Mouse (Mus musculus) neural tube, embryonic 14.5 days (tissue): ENCODE data around the gene Gab2. TPM values are rescaled to one million over a fixed set of nuclear protein-coding genes. Genes with fewer than 3 reads are reported as not detected.

Experiments
- ATAC-seq: fragments of 200-750 bp; cut with Nextera tagmentation; 2 replicates; pipeline ENCODE4 v1.8.0; 2017; ENCODE audit warnings: low read depth, mild to moderate bottlenecking, moderate TSS enrichment, moderate library complexity
- H3K27ac ChIP-seq: fragments of 300-500 bp; sonication (generic); 2 replicates; pipeline ENCODE4 v1.5.1; 2014; ENCODE audit warnings: low read depth, mild to moderate bottlenecking, control low read depth, low read length, moderate library complexity, mixed read lengths
- H3K27me3 ChIP-seq: fragments of 300-500 bp; sonication (generic); 2 replicates; pipeline ENCODE4 v1.6.1; 2014; ENCODE audit warnings: low read length; ENCODE audit not compliant: control insufficient read depth, insufficient read depth
- H3K36me3 ChIP-seq: fragments of 300-500 bp; sonication (generic); 2 replicates; pipeline ENCODE4 v1.6.1; 2014; ENCODE audit warnings: low read length, mixed read lengths; ENCODE audit not compliant: control insufficient read depth, insufficient read depth
- H3K4me1 ChIP-seq: fragments of 300-500 bp; sonication (generic); 2 replicates; pipeline ENCODE4 v1.6.1; 2014; ENCODE audit warnings: low read length; ENCODE audit not compliant: control insufficient read depth, insufficient read depth
- H3K4me2 ChIP-seq: fragments of 300-500 bp; sonication (generic); 2 replicates; pipeline ENCODE4 v1.6.1; 2014; ENCODE audit warnings: mild to moderate bottlenecking, low read depth, low read length, control low read depth
- H3K4me3 ChIP-seq: fragments of 300-500 bp; sonication (generic); 2 replicates; pipeline ENCODE4 v1.5.1; 2014; ENCODE audit warnings: low read depth, low read length, control low read depth, mixed read lengths
- H3K9ac ChIP-seq: fragments of 300-500 bp; sonication (generic); replicated peaks from 2 replicates; pipeline ENCODE4 v1.6.1; 2014; ENCODE audit warnings: low read depth, mild to moderate bottlenecking, control low read depth, low read length, mixed read lengths
- H3K9me3 ChIP-seq: fragments of 300-500 bp; sonication (generic); 2 replicates; pipeline ENCODE4 v1.6.1; 2016; ENCODE audit warnings: low read length; ENCODE audit not compliant: control insufficient read depth
- WGBS: fragments of 180-500 bp; shearing (Covaris S2); extraction: QIAGEN DNeasy Blood & Tissue Kit; methylation state at CpG from one replicate; pipeline ENCODE4 v1.1.7; 2014; 5-methylcytosine and 5-hydroxymethylcytosine counted together
- polyA plus RNA-seq: library from polyadenylated mRNA; unstranded; fragments of >200 nt; fragmentation: Nextera tagmentation; extraction: Ambion mirVana; gene quantifications from 2 replicates; pipeline ENCODE4 v1.2.1, GENCODE M21; 2014

Gab2 gene
- polyA plus RNA-seq, 1 experiment from 2014 or later, result 13.8 TPM

- H3K36me3 ChIP-seq, result no peaks in the 10 kb centered on the region
- ATAC-seq, result no peak
- no peaks in the 10 kb centered on the region for H3K9me3 ChIP-seq
- no peaks in the 10 kb centered on the region for H3K4me1 ChIP-seq
- 91% methylated on average over 1 of the region's 1 CpGs for WGBS
- H3K27me3 ChIP-seq, result no peaks in the 10 kb centered on the region
- H3K27ac ChIP-seq, result no peak overlapping the region
- no peak overlapping the region for H3K4me2 ChIP-seq
- no peak overlapping the region for H3K9ac ChIP-seq
- H3K4me3 ChIP-seq, result no peak overlapping the region
Observed at GRCm38 (mm10) chr7:97171089-97171488, 89.7 kb downstream of the Gab2 start.

DNA sequence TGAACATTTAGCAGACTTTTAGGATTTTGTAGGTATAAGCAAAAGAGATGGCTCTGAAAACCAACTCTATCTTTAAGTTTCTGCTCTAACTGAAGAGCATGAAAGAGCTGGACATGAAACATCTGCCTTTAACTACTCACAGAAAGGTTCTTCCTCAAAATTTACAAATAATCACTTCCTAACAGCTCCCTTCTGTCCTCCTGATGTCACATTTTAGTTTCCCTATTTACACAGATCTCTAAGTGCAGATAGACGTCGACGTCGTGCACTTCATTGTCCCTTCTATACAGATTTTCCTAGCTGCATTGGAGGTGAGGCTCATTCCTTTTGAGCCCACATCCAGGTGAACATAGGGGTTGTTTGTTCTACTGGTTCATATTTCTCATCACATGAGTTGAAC lies 90.3 kb downstream of the Gab2 start:
- WGBS, result 83% methylated on average over 4 of the region's 4 CpGs
- Histone ChIP-seq H3K4me3 (no peak overlapping the region), H3K27me3 (no peaks in the 10 kb centered on the region), H3K9ac (no peak overlapping the region), H3K4me1 (no peaks in the 10 kb centered on the region), H3K36me3 (no peaks in the 10 kb centered on the region), H3K4me2 (no peak overlapping the region), H3K27ac (no peak overlapping the region), H3K9me3 (no peaks in the 10 kb centered on the region)
- ATAC-seq, result no peak

GRCm38 (mm10) chr7:97172126-97172525 lies 90.7 kb downstream of the Gab2 start:
- Histone ChIP-seq H3K27me3 (no peaks in the 10 kb centered on the region), H3K36me3 (no peaks in the 10 kb centered on the region), H3K27ac (no peak overlapping the region), H3K9me3 (no peaks in the 10 kb centered on the region), H3K9ac (no peak overlapping the region), H3K4me2 (no peak overlapping the region), H3K4me1 (no peaks in the 10 kb centered on the region), H3K4me3 (no peak overlapping the region)
- WGBS, result 89% methylated on average over 3 of the region's 3 CpGs
- ATAC-seq, result no peak

DNA sequence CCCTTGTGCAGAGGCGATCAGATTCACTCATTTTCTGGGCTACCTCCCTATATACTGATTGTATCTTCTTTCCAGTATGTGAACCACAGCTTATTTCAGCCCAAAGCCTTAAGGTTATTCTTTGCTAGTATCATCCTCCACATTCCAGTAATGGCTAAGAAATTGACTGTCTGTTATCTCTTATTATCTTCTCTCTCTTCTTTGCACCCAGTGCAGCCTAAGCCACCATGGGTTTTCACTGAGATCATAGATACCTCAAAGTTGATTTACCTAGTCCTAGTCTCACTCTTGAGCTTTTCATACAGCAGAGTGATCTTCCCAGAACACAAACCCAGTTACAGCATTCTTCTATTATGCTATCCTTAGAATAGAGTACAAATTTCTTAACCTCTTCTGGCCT lies 100.5 kb downstream of the Gab2 start:
- H3K4me2 ChIP-seq, result no peak overlapping the region
- no peaks in the 10 kb centered on the region for H3K36me3 ChIP-seq
- no peak overlapping the region for H3K9ac ChIP-seq
- no peak overlapping the region for H3K4me3 ChIP-seq
- 0 out of 2 replicates have a peak, but pooled peaks cover 4% of the 10 kb centered on the region for H3K4me1 ChIP-seq
- no peaks in the 10 kb centered on the region for H3K9me3 ChIP-seq
- WGBS, result 92% methylated on average over 1 of the region's 1 CpGs
- ATAC-seq, result no peak
- no peaks in the 10 kb centered on the region for H3K27me3 ChIP-seq
- H3K27ac ChIP-seq, result no peak overlapping the region

GRCm38 (mm10) chr7:97183426-97183825 lies 102.0 kb downstream of the Gab2 start:
- Histone ChIP-seq H3K4me1 (0 out of 2 replicates have a peak, but pooled peaks cover 4% of the 10 kb centered on the region), H3K4me2 (no peak overlapping the region), H3K36me3 (no peaks in the 10 kb centered on the region), H3K9me3 (no peaks in the 10 kb centered on the region), H3K9ac (no peak overlapping the region), H3K27me3 (no peaks in the 10 kb centered on the region), H3K4me3 (no peak overlapping the region), H3K27ac (no peak overlapping the region)
- no peak for ATAC-seq
- 32% methylated on average over 4 of the region's 4 CpGs for WGBS

GRCm38 (mm10) chr7:97184005-97184404 lies 102.6 kb downstream of the Gab2 start:
- H3K9me3 ChIP-seq, result no peaks in the 10 kb centered on the region
- H3K9ac ChIP-seq, result no peak overlapping the region
- no peaks in the 10 kb centered on the region for H3K27me3 ChIP-seq
- WGBS, result 76% methylated on average over 1 of the region's 1 CpGs
- no peak overlapping the region for H3K4me2 ChIP-seq
- no peaks in the 10 kb centered on the region for H3K36me3 ChIP-seq
- no peak overlapping the region for H3K27ac ChIP-seq
- no peak overlapping the region for H3K4me3 ChIP-seq
- 0 out of 2 replicates have a peak, but pooled peaks cover 4% of the 10 kb centered on the region for H3K4me1 ChIP-seq
- no peak for ATAC-seq

GRCm38 (mm10) chr7:97187387-97188081 lies 106.1 kb downstream of the Gab2 start:
- Histone ChIP-seq H3K4me2 (no peak overlapping the region), H3K4me3 (no peak overlapping the region), H3K27ac (no peak overlapping the region), H3K27me3 (no peaks in the 10 kb centered on the region), H3K36me3 (no peaks in the 10 kb centered on the region), H3K4me1 (0 out of 2 replicates have a peak, but pooled peaks cover 4% of the 10 kb centered on the region), H3K9ac (no peak overlapping the region), H3K9me3 (no peaks in the 10 kb centered on the region)
- WGBS, result 96% methylated on average over 2 of the region's 2 CpGs
- ATAC-seq, result no peak

DNA sequence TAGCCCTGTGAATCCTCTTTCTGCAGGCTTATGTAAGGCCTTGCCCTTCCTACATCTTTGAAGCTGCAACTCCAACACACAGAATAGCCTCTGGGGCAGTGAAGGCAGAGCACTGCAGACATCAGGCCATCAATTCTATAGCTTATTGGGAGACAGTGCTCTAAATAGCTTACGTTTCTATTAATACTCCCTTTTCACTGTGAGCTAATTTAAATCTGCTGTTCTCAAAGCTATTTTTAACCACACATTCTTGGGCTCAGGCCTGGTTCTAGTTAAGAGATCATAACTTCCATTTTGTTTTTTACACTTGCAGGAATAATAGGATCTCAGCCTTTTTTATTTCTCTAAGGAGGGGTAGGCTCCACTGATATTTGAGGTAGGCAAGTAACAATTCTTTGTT lies 107.7 kb downstream of the Gab2 start:
- Histone ChIP-seq H3K27me3 (no peaks in the 10 kb centered on the region), H3K4me2 (no peak overlapping the region), H3K9me3 (no peaks in the 10 kb centered on the region), H3K9ac (no peak overlapping the region), H3K4me3 (no peak overlapping the region), H3K4me1 (0 out of 2 replicates have a peak, but pooled peaks cover 4% of the 10 kb centered on the region), H3K36me3 (no peaks in the 10 kb centered on the region), H3K27ac (no peak overlapping the region)
- no peak for ATAC-seq
- 57% methylated on average over 1 of the region's 1 CpGs for WGBS

GRCm38 (mm10) chr7:97203907-97204306 lies 122.5 kb downstream of the Gab2 start:
- Histone ChIP-seq H3K27ac (no peak overlapping the region), H3K4me1 (no peaks in the 10 kb centered on the region), H3K4me2 (no peak overlapping the region), H3K36me3 (no peaks in the 10 kb centered on the region), H3K9ac (no peak overlapping the region), H3K9me3 (no peaks in the 10 kb centered on the region), H3K4me3 (no peak overlapping the region), H3K27me3 (no peaks in the 10 kb centered on the region)
- ATAC-seq, result no peak
- 81% methylated on average over 2 of the region's 2 CpGs for WGBS
